Mouse (Mus musculus) mouse embryonic stem cell (cell line): Measurements from ENCODE around the gene Med16.

Experiments
- in situ Hi-C, 2 experiments: fragments of 300-500 bp; cut with MboI; formaldehyde crosslinking; loops; 1 replicate in 1 of 2; 3 replicates in 1 of 2; pipeline ENCODE4 v1.14.3; 2019 to 2020; ENCODE audit warnings: low sequenced_read_pairs in 2 of 2, low pct_unique_long_range_greater_than_20kb in 1 of 2, mixed read lengths in 1 of 2; ENCODE audit not compliant: unreplicated experiment in 1 of 2

The Med16 gene

GRCm38 (mm10) chr10:79934794-79935569 is 26.3 kb upstream of the Med16 start:
- in situ Hi-C loops: no loop called here

- in situ Hi-C loops: no loop called here
Observed at GRCm38 (mm10) chr10:79934272-79934721, 25.6 kb upstream of the Med16 start.

GRCm38 (mm10) chr10:79933861-79934260 is 25.1 kb upstream of the Med16 start:
- in situ Hi-C loops: no loop called here

GRCm38 (mm10) chr10:79933145-79933679 is 24.5 kb upstream of the Med16 start:
- in situ Hi-C loops: no loop called here

- in situ Hi-C loops: no loop called here
Observed at GRCm38 (mm10) chr10:79932736-79933135, 24.0 kb upstream of the Med16 start.

- in situ Hi-C loops: no loop called here
Observed at GRCm38 (mm10) chr10:79931797-79932196, 23.1 kb upstream of the Med16 start.

- in situ Hi-C loops: no loop called here
Observed at GRCm38 (mm10) chr10:79930826-79931186, 22.1 kb upstream of the Med16 start.

- in situ Hi-C loops: loop anchor here (5.0 to 10.0 kb wide), 2 partner anchors 48 to 95 kb away; no protein-coding TSS in a partner anchor
Observed at GRCm38 (mm10) chr10:79929967-79930825, 21.5 kb upstream of the Med16 start.

GRCm38 (mm10) chr10:79928907-79929701 is 20.4 kb upstream of the Med16 start:
- in situ Hi-C loops: loop anchor here (5.0 to 10.0 kb wide), 2 partner anchors 47 to 94 kb away; no protein-coding TSS in a partner anchor

- in situ Hi-C loops: loop anchor here (5.0 to 10.0 kb wide), 2 partner anchors 46 to 93 kb away; no protein-coding TSS in a partner anchor
Observed at GRCm38 (mm10) chr10:79928030-79928694, 19.4 kb upstream of the Med16 start.

GRCm38 (mm10) chr10:79927324-79928029 is 18.8 kb upstream of the Med16 start:
- in situ Hi-C loops: loop anchor here (5.0 to 10.0 kb wide), 2 partner anchors 45 to 93 kb away; no protein-coding TSS in a partner anchor

- in situ Hi-C loops: loop anchor here (5.0 to 10.0 kb wide), 2 partner anchors 44 to 92 kb away; no protein-coding TSS in a partner anchor
Observed at GRCm38 (mm10) chr10:79926491-79927323, 18.0 kb upstream of the Med16 start, which contains the start of gene Arid3a. Arid3a (plus strand) TSS chr10:79927043.

GRCm38 (mm10) chr10:79925785-79926490 is 17.2 kb upstream of the Med16 start:
- in situ Hi-C loops: loop anchor here (5.0 to 10.0 kb wide), 2 partner anchors 44 to 91 kb away; no protein-coding TSS in a partner anchor

- in situ Hi-C loops: loop anchor here (5.0 to 10.0 kb wide), 2 partner anchors 43 to 90 kb away; no protein-coding TSS in a partner anchor
Observed at GRCm38 (mm10) chr10:79924998-79925784, 16.5 kb upstream of the Med16 start.

- in situ Hi-C loops: loop anchor here (10.0 kb wide), 1 partner anchor 87 kb away; no protein-coding TSS in a partner anchor
Observed at GRCm38 (mm10) chr10:79921572-79921971, 12.8 kb upstream of the Med16 start.
